Mouse (Mus musculus): Measurements from ENCODE around the gene Chl1.

Chl1 gene

DNA sequence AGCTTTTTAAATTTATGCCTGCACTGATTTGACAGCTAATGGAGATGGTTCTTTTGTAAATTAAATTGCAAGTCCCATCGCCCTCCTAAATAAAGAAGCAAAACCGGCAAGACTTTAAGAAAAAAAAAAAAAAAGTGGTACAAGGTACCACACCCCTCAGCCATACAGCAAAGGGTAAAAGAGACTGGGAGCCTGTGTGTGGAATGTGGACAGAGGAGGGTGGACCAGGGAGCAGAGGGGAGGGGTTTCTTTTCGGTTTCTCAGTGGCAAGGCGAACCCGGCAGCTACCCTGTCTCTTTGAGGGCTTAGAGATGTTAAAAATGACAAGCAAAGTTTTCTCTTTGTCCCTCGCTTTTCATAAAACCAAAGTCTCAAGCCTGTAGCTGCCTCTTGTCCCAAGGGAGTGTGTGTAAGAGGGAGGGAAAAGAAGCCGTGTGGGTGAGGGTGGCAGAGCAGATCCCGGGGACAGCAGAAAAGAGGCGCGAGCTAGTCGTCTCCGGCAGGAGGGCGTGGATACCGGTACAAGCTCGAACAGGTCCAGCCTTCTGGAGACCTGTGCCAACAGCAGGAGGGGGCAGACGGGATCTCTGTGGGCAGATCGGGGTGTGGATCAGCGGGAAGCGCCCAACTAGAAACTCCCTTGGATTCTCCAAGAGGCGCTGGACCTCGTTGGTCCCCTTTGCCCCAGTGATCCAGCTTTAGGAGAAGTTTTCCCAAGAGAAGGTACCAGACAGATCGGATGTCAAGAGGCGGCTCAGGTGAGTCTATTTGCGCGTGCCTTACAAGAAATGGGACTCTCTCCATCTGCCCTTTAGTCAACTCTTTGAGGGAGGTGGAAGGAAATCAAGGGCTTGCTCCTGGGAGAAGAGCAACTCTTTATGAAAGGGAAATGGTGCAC lies at the start of gene Chl1:
Chl1 (plus strand) TSS at position 195 of the 898 bp plus-strand sequence.
- DNase-seq (ENCODE audit: low spot score), result peak; percentile 27

GRCm38 (mm10) chr6:103465479-103466080 lies 44.8 kb upstream of the Chl1 start:
- no peak for DNase-seq (ENCODE audit: low spot score)

DNA sequence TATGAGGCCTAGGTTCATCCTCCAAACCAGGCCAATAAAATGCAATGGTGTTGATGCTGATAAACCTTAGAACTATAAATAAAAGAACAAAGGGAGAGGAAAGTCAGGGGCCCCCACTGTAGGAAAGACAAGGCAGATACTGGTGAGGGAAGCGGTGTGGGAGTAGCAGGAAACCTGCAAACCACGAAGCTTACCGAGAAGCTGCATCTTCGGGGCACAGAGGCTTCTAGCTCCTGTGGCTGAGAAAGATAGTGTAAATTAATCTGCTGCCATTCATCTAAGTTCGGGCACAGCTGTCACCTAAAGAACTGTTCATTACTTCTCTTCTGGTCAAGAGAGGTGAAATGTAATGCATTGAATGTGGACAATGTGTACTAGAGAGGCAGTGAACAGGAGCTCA lies 37.1 kb upstream of the Chl1 start:
- DNase-seq (ENCODE audit: low spot score), result no peak

GRCm38 (mm10) chr6:103487199-103487598 lies 23.2 kb upstream of the Chl1 start:
- no peak for DNase-seq (ENCODE audit: low spot score)

DNA sequence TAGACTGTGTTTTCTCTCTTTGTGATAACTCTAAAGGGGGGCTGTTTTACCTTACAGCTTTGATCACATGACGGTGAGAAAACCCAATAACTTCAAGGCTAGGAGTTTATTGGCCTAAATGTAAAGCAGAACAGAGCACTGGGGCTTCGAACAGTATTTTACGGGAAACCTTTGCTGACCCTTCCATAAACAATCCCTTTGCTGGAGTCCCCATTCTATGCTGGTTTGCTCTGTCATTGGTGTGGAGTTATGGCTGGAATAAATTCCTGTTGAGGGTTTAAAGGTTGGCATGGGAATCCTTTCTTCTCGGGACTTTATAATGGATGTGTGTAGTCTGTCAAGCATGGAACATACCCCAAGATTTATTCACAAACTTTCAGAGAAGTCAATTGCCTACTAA lies 12.0 kb upstream of the Chl1 start:
- DNase-seq (ENCODE audit: low spot score), result no peak

- no peak for DNase-seq (ENCODE audit: low spot score)
These were observed 6.3 kb upstream of the Chl1 start for GRCm38 (mm10) chr6:103504065-103504464.

DNA sequence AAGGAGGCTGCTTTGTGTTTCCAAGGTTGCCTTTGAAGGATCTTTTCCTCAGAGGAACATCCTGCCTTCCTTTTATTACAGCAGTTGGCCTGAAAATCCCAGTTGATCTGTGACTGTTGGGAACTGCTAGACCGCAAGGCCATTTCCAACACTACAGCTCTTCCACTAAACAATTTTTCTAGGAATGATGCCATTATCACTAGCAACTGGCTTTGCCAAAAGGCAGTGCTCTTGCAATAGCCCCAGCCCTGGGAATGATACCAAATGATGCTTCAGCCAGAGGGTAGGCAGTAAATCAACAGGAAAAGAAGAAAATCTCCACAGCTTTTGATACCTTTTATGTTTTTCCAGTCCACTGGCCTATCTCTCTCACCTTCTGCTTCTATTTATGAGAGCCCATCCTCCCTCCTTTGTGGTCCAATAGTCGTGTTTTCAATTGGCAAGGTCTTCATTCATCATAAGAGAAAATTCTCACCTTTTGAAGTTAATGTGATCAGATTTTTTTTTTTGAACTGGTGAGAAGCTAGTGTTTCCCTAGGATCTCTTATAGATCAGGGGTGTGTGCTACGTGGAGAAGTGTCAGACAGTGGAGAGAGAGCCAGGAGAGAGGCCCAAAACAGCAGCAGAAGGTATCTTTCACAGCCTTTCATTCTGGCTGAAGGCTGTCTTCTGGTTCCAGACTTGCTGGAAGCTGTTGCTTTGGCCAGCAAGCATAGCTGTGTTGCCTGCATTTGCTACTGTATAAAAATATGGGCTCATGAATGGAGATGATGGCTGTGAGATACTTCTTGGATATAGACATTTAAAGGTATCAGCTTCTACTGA lies 2.4 kb upstream of the Chl1 start:
- no peak for DNase-seq (ENCODE audit: low spot score)

DNA sequence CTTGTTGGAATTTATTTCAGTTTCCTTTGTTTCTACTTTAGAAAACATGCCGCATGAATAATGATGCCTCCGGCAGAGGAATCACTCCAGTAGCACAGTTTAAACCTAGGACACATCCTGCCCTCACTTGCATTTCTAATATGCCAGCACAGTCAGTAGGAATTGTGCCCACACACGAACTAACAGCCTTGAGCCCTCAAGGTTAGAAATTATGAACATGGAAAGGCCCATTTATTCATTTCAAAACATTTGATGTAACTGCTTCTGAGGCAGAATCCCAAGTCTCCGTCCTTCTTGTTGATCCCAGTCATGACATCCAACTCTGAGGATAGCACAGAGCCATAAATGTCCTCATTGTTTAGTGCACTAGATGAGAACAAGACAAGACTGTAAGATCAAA lies 790 bp upstream of the Chl1 start:
- no peak for DNase-seq (ENCODE audit: low spot score)

DNA sequence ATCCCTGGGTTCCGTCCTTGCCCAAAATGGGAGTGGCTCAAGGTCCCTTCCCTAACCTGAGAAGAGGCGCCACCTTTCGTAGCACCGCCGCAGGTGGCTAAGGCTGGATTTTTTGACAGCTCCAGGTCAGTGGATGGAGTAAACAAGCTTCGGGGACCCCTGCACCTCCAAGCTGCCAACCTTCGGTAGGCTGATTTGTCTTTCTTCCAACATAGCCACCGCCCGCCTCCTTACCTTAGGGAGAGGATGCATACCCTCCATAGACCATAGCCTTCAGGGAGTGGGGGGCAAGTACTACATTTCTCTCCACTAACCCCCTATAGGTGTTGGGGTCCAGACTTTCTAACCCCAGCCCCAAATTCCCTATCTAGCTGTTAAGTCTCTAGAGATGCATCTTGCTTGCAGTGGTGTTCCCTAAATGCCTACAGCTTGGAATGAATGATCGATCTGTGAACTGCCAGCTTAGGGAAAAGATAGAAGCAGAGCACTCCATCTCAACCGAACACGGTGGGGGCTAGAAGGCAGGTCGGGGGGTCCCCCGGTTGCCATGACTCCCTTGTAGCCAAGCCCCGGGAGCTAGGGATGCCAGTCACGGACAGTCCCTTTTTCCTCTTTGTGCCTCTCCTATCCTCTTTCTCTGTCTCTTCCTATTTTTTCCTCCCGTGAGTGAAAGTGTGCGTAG lies 1.0 kb downstream of the Chl1 start:
- peak; percentile 30 for DNase-seq (ENCODE audit: low spot score)

DNA sequence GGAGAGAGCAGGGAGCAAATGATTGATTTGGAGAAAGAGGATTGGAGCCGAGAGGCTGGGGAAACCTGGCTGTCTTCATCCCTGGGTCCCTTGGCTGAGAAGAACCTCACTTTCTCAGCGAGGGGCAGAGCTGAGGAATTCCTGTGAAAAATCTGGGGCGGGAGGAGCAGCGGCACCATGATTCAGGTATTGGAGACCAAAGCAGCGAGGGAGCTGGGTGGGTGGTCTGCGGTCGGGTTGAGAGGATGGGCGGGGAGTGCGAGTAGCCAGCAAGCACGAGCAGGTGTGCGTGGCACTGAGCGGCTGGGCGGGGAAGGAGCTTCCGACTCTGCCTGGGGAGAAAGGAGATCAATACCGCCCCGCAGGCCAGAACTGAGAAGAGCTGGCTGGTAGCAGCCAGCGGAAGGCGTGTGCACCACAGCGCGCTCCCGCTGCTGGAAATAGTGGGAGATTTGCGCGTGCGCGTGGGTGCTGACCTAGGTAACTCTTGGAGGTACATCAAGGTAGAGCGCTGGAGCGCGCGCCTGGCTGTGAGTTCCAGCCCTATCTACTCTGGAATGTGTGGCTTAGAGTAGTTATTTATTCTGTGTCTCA lies 1.7 kb downstream of the Chl1 start:
- peak; percentile 79 for DNase-seq (ENCODE audit: low spot score)

DNA sequence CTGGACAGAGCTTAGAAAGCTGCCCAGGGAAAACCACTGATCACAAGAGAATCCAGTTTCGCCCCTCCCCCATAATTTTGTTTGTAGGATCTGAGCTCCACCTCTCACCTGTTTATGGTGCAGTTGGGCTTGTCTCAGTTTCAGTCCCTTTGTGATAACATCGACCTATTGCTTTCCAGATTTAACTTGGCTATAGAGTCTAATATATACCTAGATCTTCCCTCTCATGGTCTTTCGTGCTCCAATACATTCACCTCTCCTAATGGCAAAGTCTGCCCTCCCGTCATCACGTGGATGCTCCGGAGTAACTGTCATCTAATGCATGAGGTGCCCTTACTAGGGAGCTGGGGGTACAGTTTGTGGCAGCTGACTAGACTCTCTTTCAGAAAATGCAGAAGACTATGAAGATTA lies 2.5 kb downstream of the Chl1 start:
- peak; percentile 23 for DNase-seq (ENCODE audit: low spot score)

DNA sequence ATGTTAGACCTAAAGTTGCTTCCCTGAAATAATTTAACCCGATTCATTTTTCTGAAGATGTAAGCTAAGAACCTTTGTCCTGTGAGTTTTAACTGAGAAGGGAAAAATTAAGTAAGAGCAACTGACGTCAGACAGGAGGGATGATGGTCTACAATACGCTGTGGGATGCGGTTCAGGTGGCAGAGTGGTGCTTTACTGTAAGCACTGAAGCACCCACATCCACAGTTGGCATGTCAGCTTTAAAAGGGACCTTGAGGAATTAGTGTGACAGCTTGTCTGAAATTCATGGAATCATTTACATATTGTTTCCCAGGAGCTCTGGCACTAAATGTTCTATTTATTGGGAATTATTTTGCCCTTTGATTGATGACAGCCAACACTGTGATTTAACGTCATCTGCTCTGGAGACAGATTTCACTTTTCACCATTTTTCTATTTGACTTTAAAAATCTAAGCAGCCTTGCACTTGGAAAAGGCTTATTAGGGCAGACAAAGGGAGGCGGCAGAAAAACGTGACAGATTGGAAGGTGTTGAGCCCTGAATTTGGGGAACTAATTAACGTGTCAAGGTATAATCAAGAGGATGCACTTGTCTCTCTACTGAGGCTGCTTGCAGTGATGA lies 3.3 kb downstream of the Chl1 start:
- DNase-seq (ENCODE audit: low spot score), result peak; percentile 34

- DNase-seq (ENCODE audit: low spot score), result no peak
These were observed 4.0 kb downstream of the Chl1 start for GRCm38 (mm10) chr6:103514346-103514745.

DNA sequence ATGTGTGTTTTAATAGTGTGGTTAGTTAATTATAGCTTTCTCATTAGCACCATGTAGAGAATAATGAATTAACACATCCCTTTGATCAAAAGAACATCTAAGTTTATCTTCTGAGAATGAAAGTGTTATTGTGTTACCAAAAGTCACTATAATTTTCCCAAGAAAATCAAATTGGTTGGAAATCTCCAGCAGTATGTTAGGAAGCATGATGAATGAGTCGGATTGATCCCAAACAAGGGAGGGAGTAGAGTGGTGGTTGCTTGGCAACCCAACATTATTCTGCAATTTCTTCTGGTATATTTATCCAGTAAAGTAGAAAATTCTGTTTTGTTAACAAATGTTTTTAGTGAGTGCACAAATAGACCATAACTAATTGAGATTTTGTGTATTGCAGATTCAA lies 4.4 kb downstream of the Chl1 start:
- no peak for DNase-seq (ENCODE audit: low spot score)

DNA sequence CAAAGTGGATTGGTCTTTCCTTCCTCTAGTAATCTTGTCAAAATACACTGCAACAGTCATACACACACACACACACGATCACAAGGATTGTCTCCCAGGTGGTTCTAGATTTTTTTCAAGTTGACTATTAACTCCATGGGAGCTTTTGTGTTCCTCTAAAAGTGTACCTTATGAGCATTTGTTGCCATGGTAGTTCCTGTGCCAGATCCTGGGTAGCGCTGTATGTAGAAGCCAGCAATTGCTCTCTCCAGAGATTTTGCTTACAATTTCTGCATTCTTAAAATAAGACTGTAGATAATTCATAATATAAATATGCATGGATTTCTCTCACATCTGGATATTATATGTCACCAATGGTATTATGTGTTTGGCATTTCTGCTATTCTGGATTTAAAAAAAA lies 9.2 kb downstream of the Chl1 start:
- no peak for DNase-seq (ENCODE audit: low spot score)

DNA sequence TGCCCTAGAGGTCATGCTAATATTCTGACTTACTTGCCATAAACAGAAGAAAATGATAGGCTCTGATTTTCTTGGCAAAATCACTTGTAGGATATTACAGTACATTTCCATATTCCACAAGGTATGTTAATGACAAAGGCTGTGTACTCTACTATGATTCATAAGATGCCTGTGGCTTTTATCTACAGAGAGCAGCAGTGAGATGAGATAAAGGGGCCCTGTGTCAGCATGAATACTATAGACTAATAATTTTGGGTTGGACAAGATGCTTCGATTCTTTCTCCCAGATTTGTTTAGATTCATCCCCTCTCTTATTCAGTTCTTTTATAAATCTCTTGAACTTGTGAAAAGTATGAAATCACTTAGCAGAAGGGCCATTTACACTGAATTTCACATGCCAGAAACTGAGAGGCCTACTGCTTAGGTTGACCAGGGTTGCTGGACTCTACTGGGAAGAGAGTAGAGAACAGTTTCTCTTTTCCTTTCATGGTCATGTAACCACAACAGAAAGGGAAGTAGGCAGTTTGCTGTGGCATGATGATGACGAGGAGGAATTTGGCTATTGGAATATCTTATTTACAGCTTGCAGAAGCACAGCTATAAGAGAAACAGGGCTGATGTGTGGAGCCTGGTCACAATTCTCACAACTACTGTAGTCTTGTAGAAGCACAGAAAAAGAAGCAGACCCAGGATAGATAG lies 15.1 kb downstream of the Chl1 start:
- DNase-seq (ENCODE audit: low spot score), result no peak

GRCm38 (mm10) chr6:103526945-103527777 lies 16.8 kb downstream of the Chl1 start:
- DNase-seq (ENCODE audit: low spot score), result no peak

DNA sequence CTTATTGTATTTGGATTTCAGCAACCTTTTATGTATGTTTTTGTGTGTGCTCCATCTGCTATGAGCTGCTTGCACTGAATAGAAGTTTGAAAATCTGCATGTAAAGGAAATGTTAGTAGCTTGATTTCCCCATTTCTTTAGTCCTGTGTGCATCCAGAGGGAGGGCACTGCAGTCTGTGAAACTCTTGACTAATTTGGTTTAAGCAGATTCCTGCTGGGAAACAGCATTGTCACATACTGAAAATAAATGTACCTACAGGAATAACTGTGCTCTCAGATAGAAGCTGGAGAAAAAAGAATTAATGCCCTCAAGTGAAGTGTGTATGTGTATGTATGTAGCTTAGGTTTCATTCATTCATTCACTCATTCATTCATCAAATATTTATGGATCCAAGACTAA lies 22.7 kb downstream of the Chl1 start:
- DNase-seq (ENCODE audit: low spot score), result no peak

DNA sequence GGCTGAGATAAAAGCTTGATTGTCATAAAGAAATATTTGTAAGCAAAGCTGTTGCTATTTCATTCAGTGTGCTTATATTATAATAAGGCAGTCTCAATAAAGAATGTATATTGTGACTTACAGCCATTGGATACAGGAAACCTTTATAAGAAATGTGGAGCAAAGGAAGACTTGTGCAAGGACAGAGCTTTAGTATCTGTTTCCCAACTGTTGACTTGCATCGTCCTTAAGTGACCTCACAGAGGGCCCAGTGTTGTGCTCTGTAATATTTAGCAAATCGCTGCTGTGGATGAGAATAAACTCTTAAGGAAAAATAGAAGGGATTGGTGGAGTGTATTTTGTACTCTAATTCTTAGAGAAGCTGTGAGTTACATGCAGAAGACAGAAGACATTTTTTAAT lies 23.6 kb downstream of the Chl1 start:
- no peak for DNase-seq (ENCODE audit: low spot score)

GRCm38 (mm10) chr6:103542576-103542975 lies 32.2 kb downstream of the Chl1 start:
- no peak for DNase-seq (ENCODE audit: low spot score)
